Mouse (Mus musculus) lung, postnatal 10 days (tissue): ENCODE results near the gene Oosp1.

Experiments used
- DNase-seq: peaks from one replicate; pipeline ENCODE4 v3.0.0; 2021

Oosp1 gene

DNA sequence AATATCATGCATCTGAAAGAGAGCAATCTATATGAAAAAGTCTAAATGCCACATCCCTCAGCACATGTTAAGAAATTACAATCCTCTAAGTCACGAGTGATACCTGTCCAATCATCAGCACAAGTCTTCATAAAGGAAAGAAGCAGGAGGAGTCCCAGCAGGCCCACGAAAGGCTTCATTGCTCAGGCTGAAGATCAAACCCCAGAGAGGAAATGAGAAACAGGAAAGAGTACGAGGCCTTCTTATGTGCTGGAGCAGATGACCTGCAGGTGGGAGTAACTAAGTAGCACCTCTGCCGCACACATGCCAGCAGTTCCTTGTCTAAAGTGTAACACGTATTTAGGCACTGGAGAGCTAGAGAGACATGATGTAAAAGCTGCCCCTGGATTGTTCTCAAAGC lies at the start of gene Oosp1:
TSS of gene Oosp1 (minus strand) at position 312 of the 400 bp plus-strand sequence.
- no peak for DNase-seq

GRCm38 (mm10) chr19:11736455-11736854 lies 45.5 kb upstream of the Oosp1 start:
- no peak for DNase-seq

DNA sequence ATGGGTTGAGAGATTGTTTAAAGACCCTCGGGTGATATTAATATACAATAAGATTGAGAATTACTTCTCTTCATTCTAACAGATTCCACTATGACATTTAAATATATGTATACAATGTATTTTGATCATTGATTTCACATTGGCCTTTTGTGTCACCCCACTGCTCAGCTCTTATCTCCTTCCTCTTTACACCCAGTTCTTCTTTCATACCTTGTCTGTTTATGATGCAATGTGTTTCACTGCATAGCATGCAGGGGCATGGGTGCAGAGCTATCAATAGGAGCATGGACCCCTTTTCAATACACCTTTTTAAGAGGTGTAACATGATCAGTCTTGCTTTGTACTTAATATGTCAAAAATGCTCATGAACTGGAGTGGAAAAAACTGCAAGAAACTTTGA lies 39.3 kb upstream of the Oosp1 start:
- no peak for DNase-seq

GRCm38 (mm10) chr19:11727304-11727703 lies 36.4 kb upstream of the Oosp1 start:
- DNase-seq, result no peak

GRCm38 (mm10) chr19:11725915-11726314 lies 35.0 kb upstream of the Oosp1 start:
- DNase-seq, result no peak

DNA sequence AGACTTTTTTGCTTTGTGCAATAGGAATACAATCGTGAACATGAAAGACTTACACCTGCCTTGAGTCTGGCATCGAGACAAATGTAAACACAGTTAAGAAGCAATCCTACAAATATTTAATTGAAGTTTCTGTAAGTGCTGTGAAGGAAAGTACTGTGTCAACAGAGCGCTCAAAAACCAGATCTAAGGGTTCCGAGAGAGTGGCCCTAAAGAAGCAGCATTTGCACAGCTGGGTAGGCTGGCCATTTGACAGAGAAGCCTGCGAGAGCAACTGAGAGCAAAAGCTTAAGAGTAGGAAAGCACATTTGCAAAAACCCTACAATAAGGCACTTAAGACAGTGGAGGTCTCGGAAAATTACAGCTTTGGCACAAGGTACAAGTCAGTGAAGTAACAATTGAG lies 33.3 kb upstream of the Oosp1 start:
- DNase-seq, result peak; percentile 35

GRCm38 (mm10) chr19:11723870-11724269 lies 32.9 kb upstream of the Oosp1 start:
- DNase-seq, result no peak

GRCm38 (mm10) chr19:11720071-11720470 lies 29.1 kb upstream of the Oosp1 start:
- no peak for DNase-seq

DNA sequence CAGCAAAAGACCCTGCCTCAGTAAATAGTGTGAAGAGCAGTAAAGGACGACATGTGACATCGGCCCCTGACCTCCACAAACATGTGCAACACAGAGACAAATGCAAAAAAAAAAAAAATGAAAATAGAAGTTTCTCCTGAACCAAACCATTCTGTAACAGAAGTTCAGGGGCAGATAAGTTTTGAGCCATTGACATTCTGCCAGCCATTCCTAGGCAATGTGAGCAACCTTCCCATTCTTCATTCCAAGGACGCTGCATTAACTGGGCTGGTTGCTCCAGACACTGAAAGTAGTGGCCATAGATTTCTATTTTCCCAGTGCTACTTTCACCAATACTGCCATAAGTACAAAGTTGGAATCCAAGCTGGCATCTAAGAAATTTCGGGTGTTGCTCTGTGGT lies 21.5 kb upstream of the Oosp1 start:
- DNase-seq, result no peak

DNA sequence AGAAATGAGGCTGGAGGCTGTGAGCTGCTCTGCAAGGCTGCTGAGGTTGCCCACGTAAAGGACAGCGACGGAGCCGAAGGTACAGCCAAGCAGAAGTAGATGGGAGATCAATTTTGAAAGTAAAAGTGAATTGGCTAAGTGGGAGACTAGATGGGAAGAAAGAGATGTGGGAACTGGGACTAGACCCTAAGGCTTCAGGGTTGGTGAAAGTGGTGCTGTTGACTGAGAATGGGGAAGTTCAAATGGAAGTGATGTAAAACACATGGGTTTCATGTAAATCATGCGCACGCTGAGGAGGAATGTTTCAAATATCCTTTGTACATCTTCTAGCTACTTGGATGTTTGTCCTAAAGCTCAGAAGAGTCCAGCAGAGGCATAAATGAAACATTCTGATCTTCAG lies 7.4 kb upstream of the Oosp1 start:
- DNase-seq, result no peak

DNA sequence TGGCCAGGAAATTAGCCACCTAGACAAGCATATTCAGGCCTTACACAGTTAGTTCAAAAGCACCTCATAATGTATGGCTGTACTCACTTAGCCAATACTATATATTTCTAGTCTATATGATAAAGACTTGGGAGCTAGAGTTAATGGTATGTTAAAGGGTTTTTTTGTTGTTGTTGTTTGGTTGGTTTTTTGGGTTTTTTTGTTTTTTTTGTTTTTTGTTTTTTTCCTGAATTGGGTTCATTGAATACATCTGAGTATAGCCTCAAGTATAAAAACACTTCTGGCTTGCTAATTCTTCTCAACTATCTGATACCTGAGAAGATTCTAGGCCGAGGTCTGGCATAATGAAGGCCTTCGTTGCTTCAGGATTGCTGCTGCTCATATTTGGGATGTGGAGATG lies 5.8 kb upstream of the Oosp1 start, which contains the start of gene Oosp3:
TSS of gene Oosp3 (plus strand) at position 301 of the 400 bp plus-strand sequence.
- no peak for DNase-seq

GRCm38 (mm10) chr19:11691454-11691853 lies 504 bp upstream of the Oosp1 start:
- no peak for DNase-seq

DNA sequence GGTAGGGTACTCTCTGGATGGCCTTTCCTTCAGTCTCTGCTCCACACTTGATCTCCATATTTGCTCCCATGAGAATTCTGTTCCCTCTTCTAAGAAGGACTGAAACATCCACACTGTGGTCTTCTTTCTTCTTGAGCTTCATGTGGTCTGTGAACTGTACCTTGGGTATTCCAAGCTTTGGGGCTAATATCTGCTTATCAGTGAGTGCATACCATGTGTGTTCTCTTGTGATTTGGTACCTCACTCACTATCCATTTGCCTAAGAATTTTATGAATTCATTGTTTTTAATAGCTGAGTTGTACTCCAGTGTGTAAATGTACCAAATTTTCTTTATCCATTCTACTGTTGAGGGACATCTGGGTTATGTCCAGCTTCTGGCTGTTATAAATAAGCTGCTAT lies 29.4 kb downstream of the Oosp1 start:
- DNase-seq, result no peak

DNA sequence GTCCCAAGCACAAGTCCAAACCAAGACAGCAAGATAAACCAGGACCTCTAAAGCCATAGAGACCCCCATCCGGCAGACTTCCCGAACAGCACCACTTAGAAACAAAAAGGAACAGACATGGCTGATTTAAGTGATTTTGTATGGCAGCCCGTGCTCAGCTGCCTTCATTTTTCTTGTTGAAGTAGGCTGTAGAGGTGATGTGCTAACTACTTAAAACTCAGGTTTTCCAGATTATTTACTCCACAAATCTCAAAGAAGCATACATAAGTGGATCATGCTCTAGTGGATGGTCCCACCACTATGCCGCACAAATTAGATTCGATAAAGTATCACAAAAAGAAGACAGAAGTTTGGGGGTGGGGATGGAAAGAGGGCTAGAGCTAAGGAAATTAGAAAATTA lies 30.5 kb downstream of the Oosp1 start, which contains the start of gene Oosp2:
TSS of gene Oosp2 (minus strand) at position 101 of the 400 bp plus-strand sequence.
- no peak for DNase-seq

- DNase-seq, result no peak
These were observed 31.8 kb downstream of the Oosp1 start for GRCm38 (mm10) chr19:11659142-11659541.

- DNase-seq, result no peak
These were observed 41.4 kb downstream of the Oosp1 start for GRCm38 (mm10) chr19:11649564-11649963.

GRCm38 (mm10) chr19:11646166-11646565 lies 44.8 kb downstream of the Oosp1 start:
- DNase-seq, result no peak

- no peak for DNase-seq
These were observed 50.2 kb downstream of the Oosp1 start, which contains the start of gene Ms4a3 for GRCm38 (mm10) chr19:11640732-11641131. TSS of gene Ms4a3 (minus strand) at chr19:11640851.

DNA sequence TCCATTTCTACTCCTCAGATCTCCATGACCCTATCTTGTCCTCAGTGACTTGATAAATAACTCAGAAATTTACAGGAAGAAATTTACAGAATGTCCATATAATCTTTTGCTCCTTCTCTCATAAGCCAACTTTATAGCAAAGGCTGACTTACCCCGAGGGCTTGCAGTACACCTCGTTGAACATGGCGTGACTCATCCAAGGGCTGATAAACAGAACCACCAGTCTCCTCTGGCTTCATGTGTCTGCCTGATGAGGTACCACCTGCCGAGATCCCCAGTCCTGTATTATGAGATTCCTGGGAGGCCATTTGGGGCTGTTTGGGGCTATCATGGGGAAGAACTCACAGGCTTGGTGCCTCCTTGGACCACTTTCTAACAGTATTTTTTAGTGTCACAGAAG lies 51.9 kb downstream of the Oosp1 start:
- no peak for DNase-seq

- DNase-seq, result no peak
These were observed 55.4 kb downstream of the Oosp1 start for GRCm38 (mm10) chr19:11635572-11635971.

DNA sequence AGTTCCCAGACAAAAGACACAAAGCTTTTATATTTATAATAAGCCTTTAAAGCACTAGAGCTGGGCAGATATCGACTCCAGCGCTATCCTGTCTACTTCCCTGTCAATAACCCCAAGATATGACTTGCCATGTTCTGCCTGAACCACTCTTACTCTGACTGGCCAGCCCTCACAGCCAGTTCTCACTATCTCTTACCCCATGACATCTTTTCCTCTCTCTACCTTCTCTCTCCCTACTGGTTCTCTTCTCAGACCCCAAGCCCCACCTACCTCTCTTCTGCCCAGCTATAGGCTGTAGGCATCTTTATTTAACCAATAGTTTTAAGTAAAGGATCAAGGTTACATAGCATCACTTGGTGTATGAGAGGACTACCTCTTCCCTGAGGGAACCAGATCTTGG lies 56.6 kb downstream of the Oosp1 start:
- DNase-seq, result no peak

GRCm38 (mm10) chr19:11633732-11634131 lies 57.2 kb downstream of the Oosp1 start:
- DNase-seq, result no peak

GRCm38 (mm10) chr19:11625231-11625630 lies 65.7 kb downstream of the Oosp1 start:
- DNase-seq, result no peak

DNA sequence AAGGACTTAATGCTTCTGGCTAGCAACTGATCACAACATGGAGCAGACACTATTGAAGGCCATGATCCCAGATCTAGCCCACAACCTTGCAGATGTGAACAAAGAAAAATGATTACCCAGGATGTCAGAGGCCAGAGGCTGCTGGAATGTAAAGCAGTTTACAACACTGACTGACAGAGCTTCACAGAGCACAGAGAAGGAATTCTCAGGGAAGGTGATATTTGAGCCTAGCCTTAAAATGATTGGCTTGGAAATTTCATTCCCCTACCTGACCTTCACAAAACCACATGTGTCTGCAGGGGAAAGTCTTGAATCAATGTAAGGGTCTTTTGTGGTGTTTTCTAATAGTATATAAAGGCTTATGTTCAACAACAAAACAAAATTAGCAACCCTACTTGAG lies 66.2 kb downstream of the Oosp1 start:
- DNase-seq, result no peak

- no peak for DNase-seq
These were observed 67.4 kb downstream of the Oosp1 start, which contains the start of gene Ms4a2 for GRCm38 (mm10) chr19:11623551-11623950. TSS of gene Ms4a2 (minus strand) at chr19:11623719.

GRCm38 (mm10) chr19:11617983-11618382 lies 73.0 kb downstream of the Oosp1 start:
- DNase-seq, result no peak
